Mouse (Mus musculus): ENCODE measurements around the gene Usp2. TPM values are rescaled to one million over a fixed set of nuclear protein-coding genes. Genes with fewer than 3 reads are reported as not detected.

Gene Usp2
- polyA plus RNA-seq, 1 experiment, result 9.6 TPM

DNA sequence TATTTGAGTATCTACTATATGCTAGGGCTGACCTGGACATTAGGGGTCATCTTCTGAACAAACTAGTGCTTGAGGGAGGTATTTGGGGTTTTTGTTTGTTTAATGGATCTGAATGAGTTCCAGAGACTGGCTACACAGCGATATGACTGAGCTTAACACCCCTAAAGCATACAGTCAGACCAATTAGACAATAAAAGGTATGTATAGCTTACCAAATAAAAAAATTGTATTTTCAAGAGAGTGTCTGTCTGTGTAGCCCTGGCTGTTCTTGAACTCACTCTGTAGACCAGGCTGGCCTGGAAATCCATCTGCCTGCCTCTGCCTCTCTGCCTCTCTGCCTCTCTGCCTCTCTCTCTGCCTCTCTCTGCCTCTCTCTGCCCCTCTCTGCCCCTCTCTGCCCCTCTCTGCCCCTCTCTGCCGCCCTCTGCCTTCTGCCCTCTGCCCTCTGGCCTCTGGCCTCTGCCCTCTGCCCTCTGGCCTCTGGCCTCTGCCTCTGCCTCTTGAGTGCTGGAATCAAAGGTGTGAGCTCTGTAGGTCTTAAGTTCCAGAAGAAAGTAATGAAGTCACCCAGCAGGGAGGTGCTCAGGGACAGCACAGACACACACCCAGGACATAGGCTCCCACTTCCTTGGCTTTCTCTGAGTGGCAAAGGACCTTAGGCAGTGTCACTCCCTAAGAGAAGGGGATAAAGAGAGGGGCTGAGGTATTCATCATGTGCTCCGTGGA, 21.5 kb upstream of the Usp2 start:
- Histone ChIP-seq H3K9me3 (replicated peaks; ENCODE audit: control insufficient read depth, insufficient read depth, low read length, poor library complexity, severe bottlenecking) (no peaks in the 10 kb centered on the region), H3K27me3 (ENCODE audit: control insufficient read depth, insufficient read depth, low read length, poor library complexity, severe bottlenecking) (no peaks in the 10 kb centered on the region), H3K4me3 (ENCODE audit: low read depth, low read length) (no peak overlapping the region), H3K27ac (ENCODE audit: insufficient read depth, low read length) (no peak overlapping the region), H3K9ac (ENCODE audit: low read depth, poor library complexity, severe bottlenecking) (no peak overlapping the region), H3K4me1 (ENCODE audit: control insufficient read depth, insufficient read depth, low read length) (peaks cover 2% of the 10 kb centered on the region), H3K36me3 (ENCODE audit: control insufficient read depth, insufficient read depth, low read length, poor library complexity, severe bottlenecking) (no peaks in the 10 kb centered on the region)
- TF ChIP-seq POLR2A (IDR thresholded peaks at IDR 0.05; ENCODE audit: insufficient read depth, low read length), result no peak

GRCm38 (mm10) chr9:44045884-44046272, 20.9 kb upstream of the Usp2 start:
- no peaks in the 10 kb centered on the region for H3K27me3 ChIP-seq (ENCODE audit: control insufficient read depth, insufficient read depth, low read length, poor library complexity, severe bottlenecking)
- peaks cover 2% of the 10 kb centered on the region for H3K4me1 ChIP-seq (ENCODE audit: control insufficient read depth, insufficient read depth, low read length)
- H3K27ac ChIP-seq (ENCODE audit: insufficient read depth, low read length), result no peak overlapping the region
- no peaks in the 10 kb centered on the region for H3K36me3 ChIP-seq (ENCODE audit: control insufficient read depth, insufficient read depth, low read length, poor library complexity, severe bottlenecking)
- H3K4me3 ChIP-seq (ENCODE audit: low read depth, low read length), result no peak overlapping the region
- no peak overlapping the region for H3K9ac ChIP-seq (ENCODE audit: low read depth, poor library complexity, severe bottlenecking)
- H3K9me3 ChIP-seq (replicated peaks; ENCODE audit: control insufficient read depth, insufficient read depth, low read length, poor library complexity, severe bottlenecking), result no peaks in the 10 kb centered on the region
- TF ChIP-seq CTCF (IDR thresholded peaks at IDR 0.05; ENCODE audit: low read depth, low read length) (no peak), POLR2A (IDR thresholded peaks at IDR 0.05; ENCODE audit: insufficient read depth, low read length) (no peak), EP300 (IDR thresholded peaks at IDR 0.05; ENCODE audit: insufficient read depth, low read depth, low read length) (no peak)

DNA sequence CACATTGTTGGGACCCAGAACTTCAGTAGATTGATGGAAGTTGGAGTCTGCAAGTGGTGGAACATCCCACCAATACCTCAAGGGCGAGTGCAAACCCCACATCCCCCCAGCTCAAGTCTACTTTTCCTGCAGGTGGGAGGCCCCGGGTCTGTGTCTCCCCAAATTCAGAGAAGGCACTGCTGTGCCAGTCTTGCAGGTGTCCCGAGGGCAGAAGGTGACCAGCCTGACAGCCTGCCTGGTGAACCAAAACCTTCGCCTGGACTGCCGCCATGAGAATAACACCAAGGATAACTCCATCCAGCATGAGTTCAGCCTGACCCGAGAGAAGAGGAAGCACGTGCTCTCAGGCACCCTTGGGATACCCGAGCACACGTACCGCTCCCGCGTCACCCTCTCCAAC, 20.4 kb upstream of the Usp2 start:
- Histone ChIP-seq H3K9me3 (replicated peaks; ENCODE audit: control insufficient read depth, insufficient read depth, low read length, poor library complexity, severe bottlenecking) (no peaks in the 10 kb centered on the region), H3K36me3 (ENCODE audit: control insufficient read depth, insufficient read depth, low read length, poor library complexity, severe bottlenecking) (no peaks in the 10 kb centered on the region), H3K4me3 (ENCODE audit: low read depth, low read length) (no peak overlapping the region), H3K27me3 (ENCODE audit: control insufficient read depth, insufficient read depth, low read length, poor library complexity, severe bottlenecking) (no peaks in the 10 kb centered on the region), H3K4me1 (ENCODE audit: control insufficient read depth, insufficient read depth, low read length) (peaks cover 2% of the 10 kb centered on the region), H3K9ac (ENCODE audit: low read depth, poor library complexity, severe bottlenecking) (no peak overlapping the region), H3K27ac (ENCODE audit: insufficient read depth, low read length) (no peak overlapping the region)
- no peak for TF ChIP-seq CTCF (IDR thresholded peaks at IDR 0.05; ENCODE audit: low read depth, low read length)

GRCm38 (mm10) chr9:44047071-44047470, 19.8 kb upstream of the Usp2 start:
- Histone ChIP-seq H3K36me3 (ENCODE audit: control insufficient read depth, insufficient read depth, low read length, poor library complexity, severe bottlenecking) (no peaks in the 10 kb centered on the region), H3K27ac (ENCODE audit: insufficient read depth, low read length) (no peak overlapping the region), H3K4me1 (ENCODE audit: control insufficient read depth, insufficient read depth, low read length) (peaks cover 2% of the 10 kb centered on the region), H3K27me3 (ENCODE audit: control insufficient read depth, insufficient read depth, low read length, poor library complexity, severe bottlenecking) (no peaks in the 10 kb centered on the region), H3K9ac (ENCODE audit: low read depth, poor library complexity, severe bottlenecking) (no peak overlapping the region), H3K9me3 (replicated peaks; ENCODE audit: control insufficient read depth, insufficient read depth, low read length, poor library complexity, severe bottlenecking) (no peaks in the 10 kb centered on the region), H3K4me3 (ENCODE audit: low read depth, low read length) (no peak overlapping the region)
- TF ChIP-seq EP300 (IDR thresholded peaks at IDR 0.05; ENCODE audit: insufficient read depth, low read depth, low read length) (no peak), CTCF (IDR thresholded peaks at IDR 0.05; ENCODE audit: low read depth, low read length) (no peak), POLR2A (IDR thresholded peaks at IDR 0.05; ENCODE audit: insufficient read depth, low read length) (no peak)

DNA sequence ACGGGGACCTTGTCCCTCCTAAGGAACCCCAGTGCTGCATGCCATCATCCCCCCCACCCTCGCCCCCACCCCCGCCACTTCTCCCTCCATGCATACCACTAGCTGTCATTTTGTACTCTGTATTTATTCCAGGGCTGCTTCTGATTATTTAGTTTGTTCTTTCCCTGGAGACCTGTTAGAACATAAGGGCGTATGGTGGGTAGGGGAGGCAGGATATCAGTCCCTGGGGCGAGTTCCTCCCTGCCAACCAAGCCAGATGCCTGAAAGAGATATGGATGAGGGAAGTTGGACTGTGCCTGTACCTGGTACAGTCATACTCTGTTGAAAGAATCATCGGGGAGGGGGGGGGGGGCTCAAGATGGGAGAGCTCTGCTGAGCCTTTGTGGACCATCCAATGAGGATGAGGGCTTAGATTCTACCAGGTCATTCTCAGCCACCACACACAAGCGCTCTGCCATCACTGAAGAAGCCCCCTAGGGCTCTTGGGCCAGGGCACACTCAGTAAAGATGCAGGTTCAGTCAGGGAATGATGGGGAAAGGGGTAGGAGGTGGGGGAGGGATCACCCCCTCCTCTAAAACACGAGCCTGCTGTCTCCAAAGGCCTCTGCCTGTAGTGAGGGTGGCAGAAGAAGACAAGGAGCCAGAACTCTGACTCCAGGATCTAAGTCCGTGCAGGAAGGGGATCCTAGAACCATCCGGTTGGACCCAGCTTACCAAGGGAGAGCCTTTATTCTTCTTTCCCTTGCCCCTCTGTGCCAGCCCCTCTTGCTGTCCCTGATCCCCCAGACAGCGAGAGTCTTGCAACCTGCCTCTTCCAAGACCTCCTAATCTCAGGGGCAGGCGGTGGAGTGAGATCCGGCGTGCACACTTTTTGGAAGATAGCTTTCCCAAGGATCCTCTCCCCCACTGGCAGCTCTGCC, 19.0 kb upstream of the Usp2 start:
- no peak overlapping the region for H3K9ac ChIP-seq (ENCODE audit: low read depth, poor library complexity, severe bottlenecking)
- no peaks in the 10 kb centered on the region for H3K9me3 ChIP-seq (replicated peaks; ENCODE audit: control insufficient read depth, insufficient read depth, low read length, poor library complexity, severe bottlenecking)
- TF ChIP-seq CTCF (IDR thresholded peaks at IDR 0.05; ENCODE audit: low read depth, low read length), result no peak
- no peak for TF ChIP-seq EP300 (IDR thresholded peaks at IDR 0.05; ENCODE audit: insufficient read depth, low read depth, low read length)
- no peak for TF ChIP-seq POLR2A (IDR thresholded peaks at IDR 0.05; ENCODE audit: insufficient read depth, low read length)
- no peaks in the 10 kb centered on the region for H3K27me3 ChIP-seq (ENCODE audit: control insufficient read depth, insufficient read depth, low read length, poor library complexity, severe bottlenecking)
- no peak overlapping the region for H3K27ac ChIP-seq (ENCODE audit: insufficient read depth, low read length)
- H3K4me3 ChIP-seq (ENCODE audit: low read depth, low read length), result no peak overlapping the region
- peaks cover 2% of the 10 kb centered on the region for H3K4me1 ChIP-seq (ENCODE audit: control insufficient read depth, insufficient read depth, low read length)
- no peaks in the 10 kb centered on the region for H3K36me3 ChIP-seq (ENCODE audit: control insufficient read depth, insufficient read depth, low read length, poor library complexity, severe bottlenecking)

Measured in ES-Bruce4 (cell line).